Mouse (Mus musculus): ENCODE measurements at regions not wholly inside any gene's neighbourhood (a gene's known extent, or its start where the extent isn't known, plus 50 kb on each side); places are given as distances from the start of the nearest gene placed in this dataset.
"Not testable (repeated sequence)": the region's sequence is repeated elsewhere in the genome, so short reads cannot be mapped to it uniquely, and the experiment has no call there.

DNA sequence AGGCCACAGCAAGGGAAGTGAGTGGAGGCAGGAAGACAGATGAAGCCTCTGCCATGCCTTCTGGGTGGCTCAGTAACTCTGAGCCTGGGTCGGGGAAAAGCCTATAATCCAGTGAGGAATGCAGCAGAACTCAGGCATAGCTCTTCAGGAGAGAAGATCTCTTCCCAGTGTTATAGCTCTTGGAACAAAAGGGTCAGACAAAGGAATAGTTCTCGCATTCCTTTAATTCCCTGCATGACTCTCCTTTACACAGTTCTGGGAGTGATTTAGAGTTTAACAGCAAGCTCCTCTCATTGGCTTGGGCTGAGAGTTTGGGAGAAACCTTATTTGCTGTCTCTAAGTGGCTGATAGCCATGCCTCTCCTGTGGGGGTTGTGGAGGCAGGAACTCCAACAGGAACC lies 352.0 kb upstream of the Tacstd2 start:
- Histone ChIP-seq H3K4me3 (ENCODE audit: low read depth, low read length) (no peak overlapping the region), H3K27me3 (ENCODE audit: control insufficient read depth, insufficient read depth, low read length) (no peaks in the 10 kb centered on the region), H3K36me3 (ENCODE audit: control insufficient read depth, insufficient read depth, low read length) (no peaks in the 10 kb centered on the region), H3K9ac (ENCODE audit: low read length) (no peak overlapping the region), H3K9me3 (ENCODE audit: control insufficient read depth, low read length) (no peaks in the 10 kb centered on the region), H3K27ac (replicated peaks) (no peak overlapping the region), H3K4me1 (replicated peaks; ENCODE audit: control insufficient read depth, insufficient read depth) (no peaks in the 10 kb centered on the region), H3K4me2 (replicated peaks; ENCODE audit: low read depth) (no peak overlapping the region)
- TF ChIP-seq EP300 (optimal IDR thresholded peaks at IDR 0.05) (no peak), CTCF (IDR thresholded peaks at IDR 0.05; ENCODE audit: low read depth) (no peak)
- 54% methylated on average over 2 of the region's 2 CpGs for WGBS
- DNase-seq (ENCODE audit: low spot score): no peak
- no peak for ATAC-seq (ENCODE audit: low FRiP score, low TSS enrichment)

DNA sequence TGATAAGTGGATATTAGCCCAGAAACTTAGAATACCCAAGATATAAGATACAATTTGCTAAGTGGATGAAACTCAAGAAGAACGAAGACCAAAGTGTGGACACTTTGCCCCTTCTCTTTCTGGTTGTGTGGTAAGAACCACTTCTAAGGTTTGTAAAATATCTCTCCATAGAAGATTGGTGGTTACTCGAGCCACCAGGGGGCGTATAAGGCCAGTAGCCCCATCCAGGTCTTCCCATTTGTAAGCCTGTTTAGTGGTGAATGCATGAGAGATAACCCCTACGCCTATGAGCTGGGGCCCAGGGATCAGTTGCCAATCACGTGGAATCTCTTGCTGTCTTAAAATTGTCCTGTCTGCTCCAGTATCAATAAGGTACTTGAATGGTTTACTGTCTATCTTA lies 349.3 kb upstream of the Tacstd2 start:
- no peaks in the 10 kb centered on the region for H3K9me3 ChIP-seq (ENCODE audit: control insufficient read depth, low read length)
- no peak overlapping the region for H3K4me3 ChIP-seq (ENCODE audit: low read depth, low read length)
- 81% methylated on average over 5 of the region's 5 CpGs for WGBS
- ATAC-seq (ENCODE audit: low FRiP score, low TSS enrichment) (no peak), DNase-seq (ENCODE audit: low spot score) (no peak)
- TF ChIP-seq EP300 (optimal IDR thresholded peaks at IDR 0.05) (no peak), CTCF (IDR thresholded peaks at IDR 0.05; ENCODE audit: low read depth) (no peak)
- no peak overlapping the region for H3K4me2 ChIP-seq (replicated peaks; ENCODE audit: low read depth)
- H3K27me3 ChIP-seq (ENCODE audit: control insufficient read depth, insufficient read depth, low read length): no peaks in the 10 kb centered on the region
- no peak overlapping the region for H3K9ac ChIP-seq (ENCODE audit: low read length)
- H3K4me1 ChIP-seq (replicated peaks; ENCODE audit: control insufficient read depth, insufficient read depth): no peaks in the 10 kb centered on the region
- no peaks in the 10 kb centered on the region for H3K36me3 ChIP-seq (ENCODE audit: control insufficient read depth, insufficient read depth, low read length)
- H3K27ac ChIP-seq (replicated peaks): no peak overlapping the region

DNA sequence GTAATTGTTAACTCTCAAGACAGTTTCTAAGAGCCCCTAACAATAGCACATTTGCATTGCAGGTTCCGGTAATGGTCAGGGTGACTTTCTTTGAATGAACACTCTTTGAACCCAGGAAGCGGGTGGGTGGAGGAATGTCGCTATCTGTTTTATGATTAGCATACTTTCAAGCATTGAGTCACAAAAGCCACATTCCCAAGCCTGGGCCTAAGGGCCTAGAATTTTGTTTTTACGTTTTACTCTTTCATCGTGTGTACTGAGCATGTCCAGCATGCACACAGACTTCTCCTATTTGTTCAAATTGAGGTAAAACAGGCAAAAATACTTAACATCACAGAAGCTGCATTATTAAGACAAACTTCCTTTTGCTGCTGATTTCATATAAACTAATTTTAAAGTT lies 345.9 kb upstream of the Tacstd2 start:
- 74% methylated on average over 4 of the region's 5 CpGs for WGBS
- H3K4me3 ChIP-seq (ENCODE audit: low read depth, low read length); H3K27me3 ChIP-seq (ENCODE audit: control insufficient read depth, insufficient read depth, low read length); H3K4me2 ChIP-seq (replicated peaks; ENCODE audit: low read depth); H3K4me1 ChIP-seq (replicated peaks; ENCODE audit: control insufficient read depth, insufficient read depth); DNase-seq (ENCODE audit: low spot score); H3K9ac ChIP-seq (ENCODE audit: low read length); H3K27ac ChIP-seq (replicated peaks); H3K9me3 ChIP-seq (ENCODE audit: control insufficient read depth, low read length); H3K36me3 ChIP-seq (ENCODE audit: control insufficient read depth, insufficient read depth, low read length); ATAC-seq (ENCODE audit: low FRiP score, low TSS enrichment): not testable (repeated sequence)

DNA sequence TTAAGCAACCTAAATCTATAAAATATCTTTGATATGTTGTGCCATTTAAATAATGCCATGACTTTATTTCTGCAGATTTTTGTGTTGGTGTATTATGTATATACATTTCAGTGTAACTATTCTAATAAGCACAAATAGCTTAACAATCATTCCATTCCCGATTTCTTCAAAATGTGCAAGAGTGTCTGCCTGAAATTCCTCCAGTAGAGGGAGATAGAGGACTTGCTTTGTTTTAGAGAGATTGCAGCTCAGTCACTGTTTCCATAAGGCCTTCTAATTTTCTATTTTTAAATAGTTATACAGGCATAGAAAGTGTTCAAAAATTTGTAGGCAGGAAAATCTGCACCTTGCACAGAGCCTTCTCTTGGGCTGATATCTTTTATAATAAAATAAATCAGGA lies 322.3 kb upstream of the Tacstd2 start:
- TF ChIP-seq CTCF (IDR thresholded peaks at IDR 0.05; ENCODE audit: low read depth): peak; percentile 51
- 6% methylated on average over 1 of the region's 1 CpGs for WGBS
- not testable (repeated sequence) for H3K9ac ChIP-seq (ENCODE audit: low read length); H3K9me3 ChIP-seq (ENCODE audit: control insufficient read depth, low read length); ATAC-seq (ENCODE audit: low FRiP score, low TSS enrichment); H3K27me3 ChIP-seq (ENCODE audit: control insufficient read depth, insufficient read depth, low read length); H3K27ac ChIP-seq (replicated peaks); H3K4me1 ChIP-seq (replicated peaks; ENCODE audit: control insufficient read depth, insufficient read depth); DNase-seq (ENCODE audit: low spot score); H3K4me3 ChIP-seq (ENCODE audit: low read depth, low read length); H3K36me3 ChIP-seq (ENCODE audit: control insufficient read depth, insufficient read depth, low read length); H3K4me2 ChIP-seq (replicated peaks; ENCODE audit: low read depth)

DNA sequence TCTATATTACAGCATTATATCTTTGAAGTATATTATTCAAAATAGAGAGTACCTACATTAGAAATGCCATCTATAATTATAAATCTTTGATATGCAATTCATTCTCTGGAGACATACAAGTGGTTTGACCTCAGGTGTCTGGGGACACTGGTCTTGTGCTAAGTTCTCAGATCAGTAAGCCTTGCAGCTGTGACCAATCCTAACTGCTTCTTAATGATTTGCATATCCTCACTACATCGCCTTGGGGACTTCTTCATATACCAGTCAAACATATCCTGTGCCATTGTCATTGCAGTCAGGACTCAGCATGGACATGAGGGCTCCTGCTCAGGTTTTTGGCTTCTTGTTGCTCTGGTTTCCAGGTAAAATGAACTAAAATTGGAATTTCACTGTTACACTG lies 303.9 kb upstream of the Tacstd2 start:
- not testable (repeated sequence) for H3K4me2 ChIP-seq (replicated peaks; ENCODE audit: low read depth)
- WGBS: 75% methylated on average over 1 of the region's 1 CpGs

DNA sequence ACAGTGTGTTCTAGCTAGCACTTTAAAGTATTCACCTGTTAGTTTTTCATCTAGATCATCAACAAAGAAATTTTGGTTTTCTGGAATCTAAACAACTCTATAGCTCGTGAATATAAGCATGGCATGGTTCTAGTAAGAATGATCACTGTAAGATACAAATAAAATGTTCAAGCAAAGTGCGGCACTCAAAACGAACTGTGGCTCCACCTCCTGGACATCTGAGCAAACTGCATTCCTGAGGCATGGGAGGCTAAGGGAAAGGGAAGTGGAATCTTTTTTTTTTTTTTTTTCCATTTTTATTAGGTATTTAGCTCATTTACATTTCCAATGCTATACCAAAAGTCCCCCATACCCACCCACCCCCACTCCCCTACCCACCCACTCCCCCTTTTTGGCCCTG lies 276.9 kb upstream of the Tacstd2 start:
- not testable (repeated sequence) for H3K36me3 ChIP-seq (ENCODE audit: control insufficient read depth, insufficient read depth, low read length); H3K4me1 ChIP-seq (replicated peaks; ENCODE audit: control insufficient read depth, insufficient read depth); H3K27me3 ChIP-seq (ENCODE audit: control insufficient read depth, insufficient read depth, low read length); H3K9me3 ChIP-seq (ENCODE audit: control insufficient read depth, low read length); H3K4me2 ChIP-seq (replicated peaks; ENCODE audit: low read depth); ATAC-seq (ENCODE audit: low FRiP score, low TSS enrichment); H3K9ac ChIP-seq (ENCODE audit: low read length); H3K27ac ChIP-seq (replicated peaks); H3K4me3 ChIP-seq (ENCODE audit: low read depth, low read length)
- DNase-seq (ENCODE audit: low spot score): peak; percentile 19
- 7% methylated on average over 3 of the region's 3 CpGs for WGBS
- TF ChIP-seq CTCF (IDR thresholded peaks at IDR 0.05; ENCODE audit: low read depth): peak; percentile 74

More for the DNA sequence above, 303.9 kb upstream of the Tacstd2 start:
- ATAC-seq (ENCODE audit: low FRiP score, low TSS enrichment); H3K9ac ChIP-seq (ENCODE audit: low read length); H3K4me1 ChIP-seq (replicated peaks; ENCODE audit: control insufficient read depth, insufficient read depth); H3K36me3 ChIP-seq (ENCODE audit: control insufficient read depth, insufficient read depth, low read length); DNase-seq (ENCODE audit: low spot score); H3K9me3 ChIP-seq (ENCODE audit: control insufficient read depth, low read length); H3K27ac ChIP-seq (replicated peaks); H3K4me3 ChIP-seq (ENCODE audit: low read depth, low read length); H3K27me3 ChIP-seq (ENCODE audit: control insufficient read depth, insufficient read depth, low read length): not testable (repeated sequence)

DNA sequence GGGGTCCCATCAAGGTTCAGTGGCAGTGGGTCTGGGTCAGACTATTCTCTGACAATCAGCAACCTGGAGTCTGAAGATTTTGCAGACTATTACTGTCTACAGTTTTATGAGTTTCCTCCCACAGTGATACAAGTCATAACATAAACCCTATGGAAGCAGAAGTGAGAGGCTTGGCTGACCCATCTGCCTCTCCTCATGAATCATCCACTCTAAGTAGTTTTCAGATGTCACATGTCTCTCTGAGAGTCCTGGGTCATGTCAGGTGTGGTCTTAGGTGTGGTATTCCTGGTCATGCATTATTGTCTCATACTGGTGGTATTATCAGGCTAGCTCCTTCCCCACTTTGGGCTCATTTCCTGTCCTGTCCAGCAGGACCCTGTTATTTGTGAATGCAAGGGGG lies 255.8 kb upstream of the Tacstd2 start:
- H3K36me3 ChIP-seq (ENCODE audit: control insufficient read depth, insufficient read depth, low read length): no peaks in the 10 kb centered on the region
- H3K9me3 ChIP-seq (ENCODE audit: control insufficient read depth, low read length): no peaks in the 10 kb centered on the region
- H3K4me1 ChIP-seq (replicated peaks; ENCODE audit: control insufficient read depth, insufficient read depth): no peaks in the 10 kb centered on the region
- ATAC-seq (ENCODE audit: low FRiP score, low TSS enrichment): no peak
- no peak for DNase-seq (ENCODE audit: low spot score)
- H3K27ac ChIP-seq (replicated peaks): no peak overlapping the region
- H3K9ac ChIP-seq (ENCODE audit: low read length): no peak overlapping the region
- H3K4me2 ChIP-seq (replicated peaks; ENCODE audit: low read depth): no peak overlapping the region
- no peak overlapping the region for H3K4me3 ChIP-seq (ENCODE audit: low read depth, low read length)
- TF ChIP-seq EP300 (optimal IDR thresholded peaks at IDR 0.05): no peak
- TF ChIP-seq CTCF (IDR thresholded peaks at IDR 0.05; ENCODE audit: low read depth): no peak
- H3K27me3 ChIP-seq (ENCODE audit: control insufficient read depth, insufficient read depth, low read length): no peaks in the 10 kb centered on the region

Data from stomach, postnatal 0 days (tissue).